In genomic region chrX:48410388-48410776, GRCm38 (mm10) we compare ENCODE assay signal across 8 mouse cellular contexts. TPM values are rescaled to one million over a fixed set of nuclear protein-coding genes. Genes with fewer than 3 reads are reported as not detected.
DNase-seq lines count a peak whose midpoint lies in the region; ATAC-seq lines count a peak whose summit lies in the region.

No protein-coding gene starts in this region.

- H3K27me3 ChIP-seq in heart, embryonic 12.5 days (replicated peaks) = no peaks in the 10 kb centered on the region
- H3K27me3 ChIP-seq in hindbrain, embryonic 14.5 days (ENCODE audit: control insufficient read depth, insufficient read depth, low read length) = no peaks in the 10 kb centered on the region

- ATAC-seq in heart, embryonic 12.5 days (ENCODE audit: insufficient number of reproducible peaks, low FRiP score) = peak; percentile 26; the same call in 1 of the 2 replicates
- ATAC-seq in common myeloid progenitor, adult 5-6 weeks (replicated peaks; ENCODE audit: low read depth, poor library complexity, severe bottlenecking) = peak; percentile 36
- no peak; the same call in 1 of the 2 replicates for ATAC-seq in hindbrain, embryonic 14.5 days (ENCODE audit: low FRiP score)
- peak; percentile 67 for ATAC-seq in megakaryocyte-erythroid progenitor cell, adult 5-6 weeks (replicated peaks; ENCODE audit: low FRiP score, low TSS enrichment, poor library complexity, severe bottlenecking)
- ATAC-seq in frontal cortex, adult (ENCODE audit: low TSS enrichment) = no peak
- ATAC-seq in granulocyte monocyte progenitor cell, adult 5-6 weeks (replicated peaks; ENCODE audit: poor library complexity, severe bottlenecking) = no peak; the same call in 1 of the 2 replicates

- WGBS in heart, embryonic 12.5 days = 14% methylated on average over 7 of the region's 7 CpGs
- whole genome bisulfite sequencing in hindbrain, embryonic 14.5 days = 18% methylated on average over 7 of the region's 7 CpGs

- DNase-seq in heart, adult 9 months (ENCODE audit: low spot score in 2 of 2) = no peak
- no peak for DNase-seq in hindbrain, embryonic 14.5 days (ENCODE audit: low spot score)
- no peak for DNase-seq in left cerebral cortex, adult 11 months (ENCODE audit: low spot score)

- H3K36me3 ChIP-seq in heart, embryonic 12.5 days = peaks cover 16% of the 10 kb centered on the region
- peaks cover 7% of the 10 kb centered on the region; the same call in 1 of the 2 replicates for H3K36me3 ChIP-seq in hindbrain, embryonic 14.5 days (replicated peaks; ENCODE audit: control insufficient read depth, insufficient read depth)

- H3K4me1 ChIP-seq in heart, embryonic 12.5 days (replicated peaks) = peaks cover 7% of the 10 kb centered on the region; the same call in 1 of the 2 replicates
- no peaks in the 10 kb centered on the region for H3K4me1 ChIP-seq in hindbrain, embryonic 14.5 days (replicated peaks; ENCODE audit: control insufficient read depth, insufficient read depth, low read length)

- peak overlapping the region; percentile 69 for H3K4me2 ChIP-seq in heart, embryonic 12.5 days
- peak overlapping the region; percentile 41; the same call in 1 of the 2 replicates for H3K4me2 ChIP-seq in hindbrain, embryonic 14.5 days (replicated peaks)

- no peak overlapping the region for H3K9ac ChIP-seq in heart, embryonic 12.5 days
- H3K9ac ChIP-seq in hindbrain, embryonic 14.5 days = no peak overlapping the region

- peak overlapping the region; percentile 50 for H3K4me3 ChIP-seq in heart, embryonic 12.5 days
- H3K4me3 ChIP-seq in hindbrain, embryonic 14.5 days (replicated peaks; ENCODE audit: low read length) = peak overlapping the region; percentile 31; the same call in 1 of the 2 replicates

- no peak overlapping the region for H3K27ac ChIP-seq in heart, embryonic 12.5 days (ENCODE audit: poor library complexity, severe bottlenecking)
- no peak overlapping the region for H3K27ac ChIP-seq in hindbrain, embryonic 14.5 days

- H3K9me3 ChIP-seq in heart, embryonic 12.5 days (replicated peaks) = no peaks in the 10 kb centered on the region
- no peaks in the 10 kb centered on the region for H3K9me3 ChIP-seq in hindbrain, embryonic 14.5 days (ENCODE audit: control insufficient read depth, low read length)

RNA-seq across cellular contexts. Expression of gene Elf4, which starts 52.5 kb away (rescaled TPM):
- 17.0 and 18.7 TPM in 2 replicates for polyA plus RNA-seq in heart, embryonic 12.5 days (2016; fragmentation: Nextera tagmentation; extraction: Ambion mirVana)
- 24.6 and 29.9 TPM in 2 replicates for total RNA-seq in common myeloid progenitor, adult 5-6 weeks (2017)
- 0.83 and 1.2 TPM in 2 replicates for polyA plus RNA-seq in hindbrain, embryonic 14.5 days (2014; fragmentation: Nextera tagmentation; extraction: Ambion mirVana)
- 24.2 and 26.0 TPM in 2 replicates for total RNA-seq in megakaryocyte-erythroid progenitor cell, adult 5-6 weeks (2014; fragmentation: Nextera tagmentation)
- 7.9 and 11.8 TPM in 2 replicates for total RNA-seq in megakaryocyte-erythroid progenitor cell, adult 5-6 weeks (2017)
- 45.1 and 47.2 TPM in 2 replicates for total RNA-seq in granulocyte monocyte progenitor cell, adult 5-6 weeks (2014; fragmentation: Nextera tagmentation)
- total RNA-seq in granulocyte monocyte progenitor cell, adult 5-6 weeks (2017) = 12.7 and 13.8 TPM in 2 replicates

Comparison
In these comparisons a context has a peak if more than half of its experiments do, and no peak if none do; other contexts are left out.
1. ATAC-seq: peak in heart, embryonic 12.5 days (single experiment), common myeloid progenitor, adult 5-6 weeks (single experiment) and megakaryocyte-erythroid progenitor cell, adult 5-6 weeks (single experiment); none in hindbrain, embryonic 14.5 days (single experiment), frontal cortex, adult (single experiment) and granulocyte monocyte progenitor cell, adult 5-6 weeks (single experiment).